13 mouse cellular contexts compared by ENCODE assay signal in genomic region chr11:89105823-89106222, GRCm38 (mm10). TPM values are rescaled to one million over a fixed set of nuclear protein-coding genes. Genes with fewer than 3 reads are reported as not detected.
DNase-seq lines count a peak whose midpoint lies in the region; ATAC-seq and TF ChIP-seq lines count a peak whose summit lies in the region.
"Had no signal": no experiment of that assay in that cellular context is flagged by ENCODE, and none has a peak within 500 bp of the region (broad histone marks: within the 10 kb centered on the region; RNA-seq: fewer than 3 reads in every experiment).

No protein-coding gene starts in this region.

- 84% methylated on average over 11 of the region's 11 CpGs for WGBS in hindbrain, postnatal 0 days
- WGBS in hindbrain, embryonic 13.5 days: 89% methylated on average over 11 of the region's 11 CpGs
- 84% methylated on average over 11 of the region's 11 CpGs for WGBS in cerebellum, adult 2 months
- 90% methylated on average over 11 of the region's 11 CpGs for WGBS in hindbrain, embryonic 16.5 days

- DNase-seq in hindbrain, postnatal 0 days (ENCODE audit: low spot score): no peak
- peak; percentile 54 for DNase-seq in thymus, postnatal 14 days
- no peak for DNase-seq in thymus, postnatal 0 days (ENCODE audit: low spot score)
- peak; percentile 78 for DNase-seq in testis, postnatal 14 days (ENCODE audit: low spot score)
- DNase-seq in cerebellum, adult 2 months: no peak

- H3K4me2 ChIP-seq in hindbrain, postnatal 0 days (ENCODE audit: low read depth, low read length): no peak overlapping the region
- H3K4me2 ChIP-seq in hindbrain, embryonic 13.5 days: no peak overlapping the region
- H3K4me2 ChIP-seq in hindbrain, embryonic 16.5 days (ENCODE audit: low read length): no peak overlapping the region

- H3K4me1 ChIP-seq in hindbrain, postnatal 0 days (ENCODE audit: insufficient read depth, low read length): no peaks in the 10 kb centered on the region
- peaks cover 4% of the 10 kb centered on the region; the same call in 1 of the 2 replicates for H3K4me1 ChIP-seq in hindbrain, embryonic 13.5 days (replicated peaks)
- no peaks in the 10 kb centered on the region for H3K4me1 ChIP-seq in cerebellum, adult 2 months (ENCODE audit: control insufficient read depth, insufficient read depth, low read length)
- peaks cover 6% of the 10 kb centered on the region; the same call in 1 of the 2 replicates for H3K4me1 ChIP-seq in hindbrain, embryonic 16.5 days (ENCODE audit: control insufficient read depth, insufficient read depth, low read depth, low read length)

- 0 out of 2 replicates have a peak, but pooled peaks have one; percentile 8 for TF ChIP-seq CTCF in hindbrain, postnatal 0 days (IDR thresholded peaks at IDR 0.05; ENCODE audit: low read depth)
- TF ChIP-seq CTCF in cerebellum, adult 2 months (IDR thresholded peaks at IDR 0.05; ENCODE audit: borderline replicate concordance, insufficient read depth, low read depth, low read length): no peak

- no peak for TF ChIP-seq POLR2A in cerebellum, adult 2 months (IDR thresholded peaks at IDR 0.05; ENCODE audit: borderline replicate concordance, insufficient read depth, low read length)

- H3K9ac ChIP-seq in hindbrain, postnatal 0 days (replicated peaks; ENCODE audit: low read length): no peak overlapping the region
- H3K9ac ChIP-seq in hindbrain, embryonic 13.5 days: no peak overlapping the region
- no peak overlapping the region for H3K9ac ChIP-seq in hindbrain, embryonic 16.5 days (ENCODE audit: low read depth, low read length)

- no peaks in the 10 kb centered on the region for H3K36me3 ChIP-seq in hindbrain, postnatal 0 days (ENCODE audit: insufficient read depth, low read length)
- no peaks in the 10 kb centered on the region for H3K36me3 ChIP-seq in hindbrain, embryonic 13.5 days
- H3K36me3 ChIP-seq in hindbrain, embryonic 16.5 days (ENCODE audit: control insufficient read depth, insufficient read depth, low read length): no peaks in the 10 kb centered on the region
- H3K36me3 ChIP-seq: limb, embryonic 10.5 days had no signal

- no peak overlapping the region for H3K27ac ChIP-seq in hindbrain, postnatal 0 days
- no peak overlapping the region for H3K27ac ChIP-seq in hindbrain, embryonic 13.5 days
- H3K27ac ChIP-seq in cerebellum, adult 2 months (ENCODE audit: insufficient read depth, low read length): no peak overlapping the region
- no peak overlapping the region for H3K27ac ChIP-seq in hindbrain, embryonic 16.5 days (ENCODE audit: low read depth, low read length)
- H3K27ac ChIP-seq: limb, embryonic 10.5 days had no signal

- H3K4me3 ChIP-seq in hindbrain, postnatal 0 days (ENCODE audit: low read length): no peak overlapping the region
- H3K4me3 ChIP-seq in hindbrain, embryonic 13.5 days: no peak overlapping the region
- H3K4me3 ChIP-seq in cerebellum, adult 2 months (replicated peaks; ENCODE audit: insufficient read depth, low read depth, low read length): no peak overlapping the region
- H3K4me3 ChIP-seq in hindbrain, embryonic 16.5 days (ENCODE audit: low read length): no peak overlapping the region
- H3K4me3 ChIP-seq: limb, embryonic 10.5 days had no signal

- H3K27me3 ChIP-seq in hindbrain, postnatal 0 days (ENCODE audit: insufficient read depth, low read length): no peaks in the 10 kb centered on the region
- peaks cover 11% of the 10 kb centered on the region for H3K27me3 ChIP-seq in hindbrain, embryonic 13.5 days
- no peaks in the 10 kb centered on the region for H3K27me3 ChIP-seq in cerebellum, adult 2 months (ENCODE audit: control insufficient read depth, insufficient read depth, low read length)
- no peaks in the 10 kb centered on the region for H3K27me3 ChIP-seq in hindbrain, embryonic 16.5 days (replicated peaks; ENCODE audit: control insufficient read depth, insufficient read depth, low read length)

- H3K9me3 ChIP-seq in hindbrain, postnatal 0 days (ENCODE audit: low read length): no peaks in the 10 kb centered on the region
- no peaks in the 10 kb centered on the region for H3K9me3 ChIP-seq in hindbrain, embryonic 13.5 days
- no peaks in the 10 kb centered on the region for H3K9me3 ChIP-seq in hindbrain, embryonic 16.5 days (ENCODE audit: control insufficient read depth, low read length)
- H3K9me3 ChIP-seq: limb, embryonic 10.5 days had no signal

- no peak for ATAC-seq in hindbrain, postnatal 0 days
- no peak for ATAC-seq in hindbrain, embryonic 13.5 days (ENCODE audit: low FRiP score)
- ATAC-seq in common myeloid progenitor, adult 5-6 weeks (replicated peaks; ENCODE audit: low read depth, poor library complexity, severe bottlenecking): peak; percentile 33; the same call in 1 of the 2 replicates
- ATAC-seq in hindbrain, embryonic 16.5 days: no peak
- ATAC-seq: inflammation-experienced regulatory T-cells, adult 6 months had no signal

RNA-seq across cellular contexts. Expression of gene Gm525, which starts 32.2 kb away (rescaled TPM):
- not detected in 2 replicates for total RNA-seq in hindbrain, postnatal 0 days (2014; rRNA removed)
- polyA plus RNA-seq in hindbrain, postnatal 0 days (2015; fragmentation: Nextera tagmentation; extraction: Ambion mirVana): 0.48 and 0.63 TPM in 2 replicates
- polyA plus RNA-seq in hindbrain, embryonic 13.5 days (2015; fragmentation: Nextera tagmentation; extraction: Ambion mirVana): not detected in 2 replicates
- polyA plus RNA-seq in thymus, postnatal 0 days (2015; fragmentation: Nextera tagmentation; extraction: Ambion mirVana): 191 and 212 TPM in 2 replicates
- total RNA-seq in common myeloid progenitor, adult 5-6 weeks (2017): not detected in 2 replicates
- polyA plus RNA-seq in cerebellum, adult 2 months (2012; rRNA removed): 0.40 and 0.65 TPM in 2 replicates
- polyA plus RNA-seq in hindbrain, embryonic 16.5 days (2015; fragmentation: Nextera tagmentation; extraction: Ambion mirVana): not detected in 2 replicates
- polyA plus RNA-seq: C2C12; heart, embryonic 14.5 days; inflammation-experienced regulatory T-cells, adult 6 months; limb, embryonic 10.5 days; neural tube, embryonic 11.5 days had no signal

RNA-seq across cellular contexts. Expression of gene Dgke, which starts 39.2 kb away (rescaled TPM):
- 32.6 and 33.5 TPM in 2 replicates for total RNA-seq in hindbrain, postnatal 0 days (2014; rRNA removed)
- 14.6 and 14.7 TPM in 2 replicates for polyA plus RNA-seq in hindbrain, postnatal 0 days (2015; fragmentation: Nextera tagmentation; extraction: Ambion mirVana)
- 14.8 and 15.6 TPM in 2 replicates for polyA plus RNA-seq in hindbrain, embryonic 13.5 days (2015; fragmentation: Nextera tagmentation; extraction: Ambion mirVana)
- polyA plus RNA-seq in thymus, postnatal 0 days (2015; fragmentation: Nextera tagmentation; extraction: Ambion mirVana): 19.8 and 25.5 TPM in 2 replicates
- total RNA-seq in common myeloid progenitor, adult 5-6 weeks (2017): 4.9 and 8.2 TPM in 2 replicates
- polyA plus RNA-seq in cerebellum, adult 2 months (2012; rRNA removed): 34.0 and 39.5 TPM in 2 replicates
- 16.4 and 16.7 TPM in 2 replicates for polyA plus RNA-seq in hindbrain, embryonic 16.5 days (2015; fragmentation: Nextera tagmentation; extraction: Ambion mirVana)

Comparison
In these comparisons a context has a peak if more than half of its experiments do, and no peak if none do; other contexts are left out.
1. DNase-seq: peak in thymus, postnatal 14 days (single experiment) and testis, postnatal 14 days (single experiment); none in hindbrain, postnatal 0 days (single experiment), thymus, postnatal 0 days (single experiment) and cerebellum, adult 2 months (0 of 2).
2. RNA of gene Gm525, which starts 32.2 kb away (polyA plus RNA-seq): 191 to 212 TPM in thymus, postnatal 0 days; 0.40 to 0.65 TPM in cerebellum, adult 2 months, 0.48 to 0.63 TPM in hindbrain, postnatal 0 days, not detected in hindbrain, embryonic 13.5 days and not detected in hindbrain, embryonic 16.5 days; every median in the first group is over 100 times any median in the second.